Mouse (Mus musculus) liver, adult 2 months (tissue): Measurements from ENCODE around the gene Itgb2. TPM values are rescaled to one million over a fixed set of nuclear protein-coding genes. Genes with fewer than 3 reads are reported as not detected.
A peak's percentile ranks its signal among the peaks of the same experiment; 100 is the strongest.

ENCODE experiments used
- DNase-seq: peaks from one replicate; pipeline ENCODE4 v3.0.0-alpha.2; 2011; ENCODE audit warnings: low read depth, low spot score; ENCODE audit errors: extremely low read depth
- H3K27ac ChIP-seq: fragments of 200-500 bp; replicated peaks from 2 replicates; pipeline ENCODE4 v1.5.1; 2012; ENCODE audit warnings: low read depth, mild to moderate bottlenecking, control low read depth, inconsistent platforms, low read length; ENCODE audit not compliant: insufficient read depth
- H3K27me3 ChIP-seq: fragments of 200-500 bp; 2 replicates; pipeline ENCODE4 v1.6.1; 2012; ENCODE audit warnings: mild to moderate bottlenecking, moderate library complexity, low read length, inconsistent platforms; ENCODE audit not compliant: control insufficient read depth, insufficient read depth
- H3K36me3 ChIP-seq: fragments of 200-500 bp; 2 replicates; pipeline ENCODE4 v1.6.1; 2012; ENCODE audit warnings: low read length, inconsistent platforms; ENCODE audit not compliant: control insufficient read depth, insufficient read depth
- H3K4me1 ChIP-seq: fragments of 200-500 bp; 2 replicates; pipeline ENCODE4 v1.6.1; 2011; ENCODE audit warnings: low read length; ENCODE audit not compliant: control insufficient read depth, insufficient read depth
- H3K4me3 ChIP-seq: fragments of 200-500 bp; 2 replicates; pipeline ENCODE4 v1.5.1; 2011; ENCODE audit warnings: low read depth, mild to moderate bottlenecking, control low read depth, low read length, moderate library complexity; ENCODE audit not compliant: insufficient read depth
- H3K79me2 ChIP-seq: fragments of 200-500 bp; 2 replicates; pipeline ENCODE4 v1.6.1; 2012; ENCODE audit warnings: inconsistent platforms, mild to moderate bottlenecking, low read length, moderate library complexity; ENCODE audit not compliant: control insufficient read depth, insufficient read depth
- H3K9ac ChIP-seq: fragments of 200-500 bp; 2 replicates; pipeline ENCODE4 v1.6.1; 2012; ENCODE audit warnings: low read depth, mild to moderate bottlenecking, control low read depth, inconsistent platforms, low read length
- CTCF ChIP-seq: fragments of 200-500 bp; IDR thresholded peaks from 2 replicates; pipeline ENCODE4 v1.5.1; 2011; ENCODE audit warnings: low read depth, low read length, control low read depth
- POLR2A ChIP-seq: fragments of 200-500 bp; IDR thresholded peaks from 2 replicates; pipeline ENCODE4 v1.6.1; 2011; ENCODE audit warnings: low read length, control low read depth; ENCODE audit not compliant: insufficient read depth; ENCODE audit errors: extremely low read depth
- WGBS: fragments of 180-500 bp; shearing (Covaris S2); methylation state at CpG from one replicate; pipeline ENCODE4 v1.1.7; 2018; 5-methylcytosine and 5-hydroxymethylcytosine counted together
- polyA plus RNA-seq: library from polyadenylated mRNA; depleted of rRNA; stranded (reverse); fragments of >200 nt; gene quantifications from 2 replicates; pipeline ENCODE4 v1.2.3, GENCODE M21; 2012; rRNA removed
- total RNA-seq: library from RNA; depleted of rRNA; stranded (reverse); fragments of >200 nt; gene quantifications from 2 replicates; pipeline ENCODE4 v1.2.3, GENCODE M21; 2014; rRNA removed

The Itgb2 gene
- total RNA-seq, result 4.8 and 5.6 TPM in 2 replicates
- polyA plus RNA-seq, result 4.2 and 5.6 TPM in 2 replicates

DNA sequence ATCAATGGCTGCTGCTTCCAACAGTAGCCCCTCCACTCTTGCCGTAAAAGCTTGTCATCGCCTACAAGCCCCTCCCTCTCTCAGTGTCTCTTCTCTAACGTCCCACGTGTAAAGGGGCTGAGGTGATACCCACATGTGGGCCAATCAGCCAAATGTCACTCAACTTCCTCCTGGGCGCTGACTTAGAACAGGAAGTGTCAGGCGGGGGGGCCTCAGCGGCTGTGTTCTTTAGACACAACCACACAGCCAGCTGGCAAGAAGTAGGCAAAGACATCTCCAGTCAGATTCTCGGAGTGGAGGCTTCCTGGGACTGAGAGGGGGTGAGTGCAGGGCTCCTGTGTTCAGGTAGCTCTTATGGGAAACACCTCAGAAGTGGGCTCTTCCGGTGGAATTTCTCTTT, at the start of gene Itgb2:
Itgb2 (plus strand) TSS at position 113 of the 400 bp plus-strand sequence.
- Histone ChIP-seq H3K4me1 (no peaks in the 10 kb centered on the region), H3K27ac (peak within 1 kb of the TSS; percentile 14), H3K9ac (peak within 1 kb of the TSS; percentile 30; the same call in 1 of the 2 replicates), H3K27me3 (no peaks in the 10 kb centered on the region), H3K4me3 (peak within 1 kb of the TSS; percentile 30), H3K36me3 (no peaks in the 10 kb centered on the region), H3K79me2 (no peaks in the 10 kb centered on the region)
- no peak for TF ChIP-seq CTCF
- no peak for TF ChIP-seq POLR2A
- no peak for DNase-seq
- 72% methylated on average over 9 of the region's 9 CpGs for WGBS

DNA sequence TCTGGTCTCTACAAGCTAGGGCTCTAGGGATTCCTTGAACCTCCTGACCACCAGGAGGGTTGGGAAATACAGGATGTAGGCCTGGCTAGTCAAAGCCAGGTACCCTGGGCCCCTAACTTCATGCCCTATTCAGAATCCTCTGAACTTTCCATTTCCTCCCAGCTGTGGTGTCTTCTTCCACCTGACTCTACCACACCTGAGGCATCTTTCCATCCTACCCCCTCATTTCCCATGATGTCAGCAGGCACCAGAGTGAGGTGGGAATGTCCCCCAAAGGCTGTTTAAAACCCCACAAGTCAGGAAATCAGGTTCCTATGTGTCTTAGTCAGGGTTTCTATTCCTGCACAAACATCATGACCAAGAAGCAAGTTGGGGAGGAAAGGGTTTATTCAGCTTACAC, 48.2 kb upstream of the Itgb2 start:
- DNase-seq, result no peak
- Histone ChIP-seq H3K27ac (no peak overlapping the region), H3K79me2 (no peaks in the 10 kb centered on the region), H3K27me3 (no peaks in the 10 kb centered on the region), H3K4me1 (peaks cover 9% of the 10 kb centered on the region; the same call in 1 of the 2 replicates), H3K9ac (no peak overlapping the region), H3K4me3 (no peak overlapping the region), H3K36me3 (peaks cover under 1% of the 10 kb centered on the region; the same call in 1 of the 2 replicates)
- TF ChIP-seq POLR2A (no peak), CTCF (no peak)

DNA sequence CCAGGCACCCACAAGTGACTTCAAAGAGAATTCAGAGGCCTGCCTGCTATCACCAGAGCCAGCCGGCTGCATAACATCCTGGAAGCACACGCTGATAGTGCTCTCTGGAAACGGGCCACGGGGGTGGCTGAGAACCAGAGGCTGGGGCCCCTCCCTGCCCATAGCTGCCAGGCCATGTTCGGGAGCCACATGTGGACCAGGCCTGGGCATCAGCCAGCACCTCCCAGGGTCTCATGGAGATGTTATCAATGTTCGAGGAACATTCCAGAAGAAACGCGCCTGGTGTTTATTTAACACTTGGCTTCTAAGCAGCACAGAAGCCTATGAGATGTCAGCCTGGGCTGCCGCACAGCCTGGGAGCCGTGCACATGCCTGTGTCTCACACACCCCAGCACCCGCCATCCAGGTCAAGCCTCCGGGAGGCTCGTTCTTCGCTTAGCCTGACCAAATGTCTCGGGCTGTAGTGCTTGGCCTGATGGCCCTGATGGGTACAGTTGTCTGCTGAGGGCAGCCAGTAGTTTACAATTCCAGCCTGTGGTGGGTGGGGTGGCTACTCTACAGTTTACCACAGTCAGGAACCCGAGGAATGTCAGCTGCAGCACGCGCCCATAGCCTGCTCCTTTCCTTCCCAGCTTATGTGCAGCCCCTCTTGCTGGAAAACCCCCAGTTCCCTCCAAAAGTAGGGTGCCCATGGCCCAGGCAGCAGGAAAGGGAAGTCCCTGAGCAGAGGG, 45.7 kb upstream of the Itgb2 start:
- peak; percentile 36 for DNase-seq
- TF ChIP-seq CTCF (no peak), POLR2A (no peak)

DNA sequence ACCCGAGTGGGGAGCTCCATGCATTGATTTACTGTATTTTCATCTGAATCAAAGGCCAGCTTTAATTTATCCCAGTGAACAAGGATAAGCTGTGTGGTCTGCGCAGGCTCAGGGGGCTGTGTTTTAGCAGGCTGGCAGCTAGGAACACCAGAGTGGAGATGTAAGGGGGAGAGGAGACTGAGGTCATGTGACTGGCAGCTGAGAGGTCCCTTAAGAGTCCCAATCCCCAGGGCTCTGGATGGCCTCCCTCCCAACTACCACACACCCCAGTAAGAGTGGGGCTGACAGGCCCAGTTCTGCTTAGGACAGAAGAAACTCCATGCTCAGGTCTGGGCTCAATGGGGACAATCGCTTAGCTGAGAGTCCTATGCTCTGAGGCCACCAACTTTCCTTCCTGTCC, 44.3 kb upstream of the Itgb2 start:
- Histone ChIP-seq H3K4me1 (peaks cover 3% of the 10 kb centered on the region; the same call in 1 of the 2 replicates), H3K27ac (no peak overlapping the region), H3K9ac (no peak overlapping the region), H3K27me3 (no peaks in the 10 kb centered on the region), H3K4me3 (no peak overlapping the region), H3K79me2 (no peaks in the 10 kb centered on the region), H3K36me3 (peaks cover 27% of the 10 kb centered on the region)
- TF ChIP-seq CTCF (no peak), POLR2A (no peak)
- DNase-seq, result no peak
- 93% methylated on average over 3 of the region's 3 CpGs for WGBS

More for the DNA sequence above, 45.7 kb upstream of the Itgb2 start:
- Histone ChIP-seq H3K36me3 (peaks cover 20% of the 10 kb centered on the region), H3K27me3 (no peaks in the 10 kb centered on the region), H3K9ac (0 out of 2 replicates have a peak overlapping the region, but pooled peaks have one; percentile 8), H3K79me2 (no peaks in the 10 kb centered on the region), H3K4me1 (peaks cover 8% of the 10 kb centered on the region; the same call in 1 of the 2 replicates), H3K27ac (peak overlapping the region; percentile 44), H3K4me3 (no peak overlapping the region)
- WGBS, result 39% methylated on average over 18 of the region's 18 CpGs

DNA sequence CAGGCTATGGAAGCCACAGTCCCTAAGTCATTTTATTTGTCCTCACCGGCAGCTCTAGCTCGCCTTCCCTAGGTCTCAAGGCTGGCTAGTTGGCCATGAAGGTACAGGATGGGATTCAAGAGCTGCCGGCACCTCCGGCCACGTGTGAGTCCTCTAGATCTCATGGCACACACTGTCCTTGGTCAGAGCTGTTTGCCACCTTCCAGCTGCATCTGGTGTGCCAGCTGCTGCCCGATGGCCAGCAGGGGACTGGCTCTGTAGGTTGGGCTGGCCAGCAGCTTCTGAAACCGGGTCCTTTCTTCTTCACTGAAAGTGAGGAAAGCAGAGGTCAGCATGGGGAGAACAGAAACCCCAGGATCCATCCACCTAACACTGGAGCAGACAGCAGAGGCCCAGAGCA, 41.9 kb upstream of the Itgb2 start:
- no peak for TF ChIP-seq POLR2A
- no peak for TF ChIP-seq CTCF

DNA sequence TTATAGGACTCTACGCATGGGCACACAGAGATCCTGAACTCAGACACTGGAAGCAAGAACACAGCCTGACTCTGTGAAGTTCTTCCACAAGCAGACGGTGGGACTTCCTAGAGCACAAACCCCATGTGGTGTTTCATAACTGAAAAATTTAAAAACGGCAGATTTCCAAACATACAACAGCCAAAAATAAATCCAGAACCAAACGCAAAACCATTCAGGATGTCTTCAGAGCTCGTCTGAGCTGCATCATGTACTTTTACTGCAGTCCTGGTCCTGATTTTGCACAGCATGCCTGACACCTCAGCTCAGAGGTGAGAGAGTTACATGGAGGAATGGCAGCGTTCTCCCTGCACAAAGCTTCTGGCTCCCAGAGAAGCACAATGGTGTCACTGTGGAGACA, 38.5 kb upstream of the Itgb2 start:
- no peaks in the 10 kb centered on the region for H3K79me2 ChIP-seq
- no peak for TF ChIP-seq CTCF
- no peak for TF ChIP-seq POLR2A
- H3K9ac ChIP-seq, result no peak overlapping the region
- no peak for DNase-seq
- no peak overlapping the region for H3K27ac ChIP-seq
- H3K4me3 ChIP-seq, result no peak overlapping the region
- H3K4me1 ChIP-seq, result no peaks in the 10 kb centered on the region
- peaks cover 28% of the 10 kb centered on the region for H3K36me3 ChIP-seq
- 92% methylated on average over 6 of the region's 6 CpGs for WGBS
- no peaks in the 10 kb centered on the region for H3K27me3 ChIP-seq

More for the DNA sequence above, 41.9 kb upstream of the Itgb2 start:
- H3K27ac ChIP-seq, result no peak overlapping the region
- no peaks in the 10 kb centered on the region for H3K79me2 ChIP-seq
- no peak overlapping the region for H3K9ac ChIP-seq
- peaks cover 3% of the 10 kb centered on the region; the same call in 1 of the 2 replicates for H3K4me1 ChIP-seq
- H3K27me3 ChIP-seq, result no peaks in the 10 kb centered on the region
- H3K36me3 ChIP-seq, result peaks cover 28% of the 10 kb centered on the region
- 96% methylated on average over 7 of the region's 7 CpGs for WGBS
- DNase-seq, result no peak
- H3K4me3 ChIP-seq, result no peak overlapping the region
